Mouse (Mus musculus): ENCODE measurements around the gene Nfib. TPM values are rescaled to one million over a fixed set of nuclear protein-coding genes. Genes with fewer than 3 reads are reported as not detected.

Nfib gene
- polyA plus RNA-seq, 1 experiment from 2014 or later: 75.7 TPM

- H3K27ac ChIP-seq (ENCODE audit: low read depth, low read length): no peak overlapping the region
Measured at GRCm38 (mm10) chr4:82439813-82440212, 265.7 kb downstream of the Nfib start.

GRCm38 (mm10) chr4:82438631-82439030 is 266.9 kb downstream of the Nfib start:
- H3K27ac ChIP-seq (ENCODE audit: low read depth, low read length): no peak overlapping the region
- H3K36me3 ChIP-seq (ENCODE audit: control insufficient read depth, insufficient read depth, low read length): no peaks in the 10 kb centered on the region
- H3K4me2 ChIP-seq (ENCODE audit: low read length): no peak overlapping the region
- H3K4me1 ChIP-seq (ENCODE audit: control insufficient read depth, insufficient read depth, low read depth, low read length): peaks cover 13% of the 10 kb centered on the region
- H3K27me3 ChIP-seq (replicated peaks; ENCODE audit: control insufficient read depth, insufficient read depth, low read length): no peaks in the 10 kb centered on the region
- no peak for ATAC-seq
- H3K9me3 ChIP-seq (ENCODE audit: control insufficient read depth, low read length): no peaks in the 10 kb centered on the region
- 92% methylated on average over 5 of the region's 5 CpGs for WGBS
- H3K4me3 ChIP-seq (ENCODE audit: low read length): no peak overlapping the region
- H3K9ac ChIP-seq (ENCODE audit: low read depth, low read length): no peak overlapping the region

More at GRCm38 (mm10) chr4:82439813-82440212, 265.7 kb downstream of the Nfib start:
- no peak overlapping the region for H3K9ac ChIP-seq (ENCODE audit: low read depth, low read length)
- no peak overlapping the region for H3K4me2 ChIP-seq (ENCODE audit: low read length)
- H3K36me3 ChIP-seq (ENCODE audit: control insufficient read depth, insufficient read depth, low read length): no peaks in the 10 kb centered on the region
- WGBS: 40% methylated on average over 8 of the region's 8 CpGs
- H3K4me3 ChIP-seq (ENCODE audit: low read length): no peak overlapping the region
- H3K4me1 ChIP-seq (ENCODE audit: control insufficient read depth, insufficient read depth, low read depth, low read length): peaks cover 13% of the 10 kb centered on the region
- H3K9me3 ChIP-seq (ENCODE audit: control insufficient read depth, low read length): no peaks in the 10 kb centered on the region
- no peak for ATAC-seq
- no peaks in the 10 kb centered on the region for H3K27me3 ChIP-seq (replicated peaks; ENCODE audit: control insufficient read depth, insufficient read depth, low read length)

GRCm38 (mm10) chr4:82437533-82438318 is 267.8 kb downstream of the Nfib start:
- no peaks in the 10 kb centered on the region for H3K9me3 ChIP-seq (ENCODE audit: control insufficient read depth, low read length)
- peaks cover 13% of the 10 kb centered on the region for H3K4me1 ChIP-seq (ENCODE audit: control insufficient read depth, insufficient read depth, low read depth, low read length)
- no peaks in the 10 kb centered on the region for H3K36me3 ChIP-seq (ENCODE audit: control insufficient read depth, insufficient read depth, low read length)
- WGBS: 58% methylated on average over 12 of the region's 12 CpGs
- H3K27ac ChIP-seq (ENCODE audit: low read depth, low read length): no peak overlapping the region
- H3K9ac ChIP-seq (ENCODE audit: low read depth, low read length): no peak overlapping the region
- H3K4me2 ChIP-seq (ENCODE audit: low read length): no peak overlapping the region
- no peaks in the 10 kb centered on the region for H3K27me3 ChIP-seq (replicated peaks; ENCODE audit: control insufficient read depth, insufficient read depth, low read length)
- no peak for ATAC-seq
- no peak overlapping the region for H3K4me3 ChIP-seq (ENCODE audit: low read length)

GRCm38 (mm10) chr4:82436656-82437055 is 268.9 kb downstream of the Nfib start:
- H3K27me3 ChIP-seq (replicated peaks; ENCODE audit: control insufficient read depth, insufficient read depth, low read length): no peaks in the 10 kb centered on the region
- no peak overlapping the region for H3K27ac ChIP-seq (ENCODE audit: low read depth, low read length)
- no peaks in the 10 kb centered on the region for H3K36me3 ChIP-seq (ENCODE audit: control insufficient read depth, insufficient read depth, low read length)
- H3K4me3 ChIP-seq (ENCODE audit: low read length): no peak overlapping the region
- no peak overlapping the region for H3K4me2 ChIP-seq (ENCODE audit: low read length)
- no peak for ATAC-seq
- 75% methylated on average over 2 of the region's 2 CpGs for WGBS
- H3K9me3 ChIP-seq (ENCODE audit: control insufficient read depth, low read length): no peaks in the 10 kb centered on the region
- peaks cover 13% of the 10 kb centered on the region for H3K4me1 ChIP-seq (ENCODE audit: control insufficient read depth, insufficient read depth, low read depth, low read length)
- no peak overlapping the region for H3K9ac ChIP-seq (ENCODE audit: low read depth, low read length)

- Histone ChIP-seq H3K4me3 (ENCODE audit: low read length) (no peak overlapping the region), H3K4me2 (ENCODE audit: low read length) (no peak overlapping the region), H3K36me3 (ENCODE audit: control insufficient read depth, insufficient read depth, low read length) (no peaks in the 10 kb centered on the region), H3K9me3 (ENCODE audit: control insufficient read depth, low read length) (no peaks in the 10 kb centered on the region), H3K27me3 (replicated peaks; ENCODE audit: control insufficient read depth, insufficient read depth, low read length) (no peaks in the 10 kb centered on the region), H3K27ac (ENCODE audit: low read depth, low read length) (no peak overlapping the region), H3K9ac (ENCODE audit: low read depth, low read length) (no peak overlapping the region), H3K4me1 (ENCODE audit: control insufficient read depth, insufficient read depth, low read depth, low read length) (peaks cover 13% of the 10 kb centered on the region)
- 0 out of 2 replicates have a peak, but pooled peaks have one; percentile 31 for ATAC-seq
- 47% methylated on average over 5 of the region's 5 CpGs for WGBS
Measured at GRCm38 (mm10) chr4:82435716-82436115, 269.8 kb downstream of the Nfib start.

GRCm38 (mm10) chr4:82433926-82434705 is 271.4 kb downstream of the Nfib start:
- Histone ChIP-seq H3K27me3 (replicated peaks; ENCODE audit: control insufficient read depth, insufficient read depth, low read length) (no peaks in the 10 kb centered on the region), H3K9ac (ENCODE audit: low read depth, low read length) (no peak overlapping the region), H3K36me3 (ENCODE audit: control insufficient read depth, insufficient read depth, low read length) (no peaks in the 10 kb centered on the region), H3K9me3 (ENCODE audit: control insufficient read depth, low read length) (no peaks in the 10 kb centered on the region), H3K4me2 (ENCODE audit: low read length) (no peak overlapping the region), H3K4me3 (ENCODE audit: low read length) (no peak overlapping the region), H3K4me1 (ENCODE audit: control insufficient read depth, insufficient read depth, low read depth, low read length) (peaks cover 10% of the 10 kb centered on the region), H3K27ac (ENCODE audit: low read depth, low read length) (no peak overlapping the region)
- WGBS: 56% methylated on average over 13 of the region's 13 CpGs
- ATAC-seq: no peak

GRCm38 (mm10) chr4:82431831-82432230 is 273.7 kb downstream of the Nfib start:
- 82% methylated on average over 8 of the region's 8 CpGs for WGBS
- Histone ChIP-seq H3K27ac (ENCODE audit: low read depth, low read length) (no peak overlapping the region), H3K4me2 (ENCODE audit: low read length) (no peak overlapping the region)

GRCm38 (mm10) chr4:82430802-82431201 is 274.7 kb downstream of the Nfib start:
- Histone ChIP-seq H3K9ac (ENCODE audit: low read depth, low read length) (no peak overlapping the region), H3K27ac (ENCODE audit: low read depth, low read length) (no peak overlapping the region), H3K27me3 (replicated peaks; ENCODE audit: control insufficient read depth, insufficient read depth, low read length) (no peaks in the 10 kb centered on the region), H3K4me2 (ENCODE audit: low read length) (no peak overlapping the region), H3K36me3 (ENCODE audit: control insufficient read depth, insufficient read depth, low read length) (no peaks in the 10 kb centered on the region), H3K4me1 (ENCODE audit: control insufficient read depth, insufficient read depth, low read depth, low read length) (peaks cover 2% of the 10 kb centered on the region), H3K9me3 (ENCODE audit: control insufficient read depth, low read length) (no peaks in the 10 kb centered on the region), H3K4me3 (ENCODE audit: low read length) (no peak overlapping the region)
- ATAC-seq: no peak
- 41% methylated on average over 3 of the region's 3 CpGs for WGBS

More at GRCm38 (mm10) chr4:82431831-82432230, 273.7 kb downstream of the Nfib start:
- Histone ChIP-seq H3K9me3 (ENCODE audit: control insufficient read depth, low read length) (no peaks in the 10 kb centered on the region), H3K4me1 (ENCODE audit: control insufficient read depth, insufficient read depth, low read depth, low read length) (peaks cover 3% of the 10 kb centered on the region), H3K27me3 (replicated peaks; ENCODE audit: control insufficient read depth, insufficient read depth, low read length) (no peaks in the 10 kb centered on the region), H3K4me3 (ENCODE audit: low read length) (no peak overlapping the region), H3K9ac (ENCODE audit: low read depth, low read length) (no peak overlapping the region), H3K36me3 (ENCODE audit: control insufficient read depth, insufficient read depth, low read length) (no peaks in the 10 kb centered on the region)
- ATAC-seq: no peak

- no peak for ATAC-seq
- H3K4me3 ChIP-seq (ENCODE audit: low read length): no peak overlapping the region
- WGBS: 92% methylated on average over 4 of the region's 4 CpGs
- no peaks in the 10 kb centered on the region for H3K9me3 ChIP-seq (ENCODE audit: control insufficient read depth, low read length)
- no peak overlapping the region for H3K27ac ChIP-seq (ENCODE audit: low read depth, low read length)
- H3K27me3 ChIP-seq (replicated peaks; ENCODE audit: control insufficient read depth, insufficient read depth, low read length): no peaks in the 10 kb centered on the region
- no peak overlapping the region for H3K9ac ChIP-seq (ENCODE audit: low read depth, low read length)
- no peaks in the 10 kb centered on the region for H3K36me3 ChIP-seq (ENCODE audit: control insufficient read depth, insufficient read depth, low read length)
- H3K4me2 ChIP-seq (ENCODE audit: low read length): no peak overlapping the region
- no peaks in the 10 kb centered on the region; the same call in 1 of the 2 replicates for H3K4me1 ChIP-seq (ENCODE audit: control insufficient read depth, insufficient read depth, low read depth, low read length)
Measured at GRCm38 (mm10) chr4:82426224-82426623, 279.3 kb downstream of the Nfib start.

Measured in hindbrain, embryonic 16.5 days (tissue).